8 mouse cellular contexts compared by ENCODE assay signal in genomic region chr7:126694441-126695051, GRCm38 (mm10). TPM values are rescaled to one million over a fixed set of nuclear protein-coding genes. Genes with fewer than 3 reads are reported as not detected.
DNase-seq lines count a peak whose midpoint lies in the region; ATAC-seq and TF ChIP-seq lines count a peak whose summit lies in the region.

No protein-coding gene starts in this region.

- intact Hi-C loops in left cerebral cortex, postnatal 25 days (cut with DNase I), result loop anchor here (2.0 kb wide), 1 partner anchor 112 kb away; no protein-coding TSS in a partner anchor

- peak overlapping the region; percentile 74; the same call in 1 of the 2 replicates for H3K9ac ChIP-seq in kidney, embryonic 14.5 days (ENCODE audit: low read depth, low read length)
- H3K9ac ChIP-seq in hindbrain, embryonic 12.5 days, result peak overlapping the region; percentile 84
- peak overlapping the region; percentile 72; the same call in 1 of the 2 replicates for H3K9ac ChIP-seq in midbrain, embryonic 14.5 days (replicated peaks; ENCODE audit: low read length)

- DNase-seq in kidney, adult 2 months, result no peak
- DNase-seq in ZHBTc4 (ENCODE audit: low read depth, low spot score), result peak; percentile 70
- peak; percentile 18 for DNase-seq in midbrain, embryonic 14.5 days
- DNase-seq in natural killer cell, adult 2 months (ENCODE audit: low spot score in 2 of 2), result no peak
- no peak for DNase-seq in left cerebral cortex, postnatal 25 days (ENCODE audit: low spot score in 2 of 2)
- no peak for DNase-seq in kidney, adult 18-20 months

- peaks cover 21% of the 10 kb centered on the region for H3K36me3 ChIP-seq in kidney, embryonic 14.5 days (ENCODE audit: control insufficient read depth, insufficient read depth, low read length)
- H3K36me3 ChIP-seq in kidney, adult 2 months (ENCODE audit: control insufficient read depth, insufficient read depth, low read length), result no peaks in the 10 kb centered on the region
- H3K36me3 ChIP-seq in hindbrain, embryonic 12.5 days, result peaks cover 41% of the 10 kb centered on the region
- H3K36me3 ChIP-seq in midbrain, embryonic 14.5 days (ENCODE audit: control insufficient read depth, insufficient read depth, low read length), result peaks cover 46% of the 10 kb centered on the region

- H3K4me3 ChIP-seq in kidney, embryonic 14.5 days (ENCODE audit: low read length), result peak overlapping the region; percentile 73
- H3K4me3 ChIP-seq in kidney, adult 2 months (ENCODE audit: insufficient read depth, low read depth, low read length), result no peak overlapping the region
- peak overlapping the region; percentile 79 for H3K4me3 ChIP-seq in hindbrain, embryonic 12.5 days
- peak overlapping the region; percentile 67 for H3K4me3 ChIP-seq in midbrain, embryonic 14.5 days (replicated peaks; ENCODE audit: low read depth, low read length)

- H3K27me3 ChIP-seq in kidney, embryonic 14.5 days (ENCODE audit: control insufficient read depth, insufficient read depth, low read length), result no peaks in the 10 kb centered on the region
- no peaks in the 10 kb centered on the region for H3K27me3 ChIP-seq in kidney, adult 2 months (replicated peaks; ENCODE audit: control insufficient read depth, insufficient read depth, low read length)
- H3K27me3 ChIP-seq in hindbrain, embryonic 12.5 days, result no peaks in the 10 kb centered on the region
- no peaks in the 10 kb centered on the region for H3K27me3 ChIP-seq in midbrain, embryonic 14.5 days (ENCODE audit: control insufficient read depth, insufficient read depth, low read length)

- H3K4me1 ChIP-seq in kidney, embryonic 14.5 days (ENCODE audit: control insufficient read depth, insufficient read depth, low read length), result peaks cover 17% of the 10 kb centered on the region
- peaks cover 4% of the 10 kb centered on the region; the same call in 1 of the 2 replicates for H3K4me1 ChIP-seq in kidney, adult 2 months (ENCODE audit: control insufficient read depth, insufficient read depth, low read length)
- peaks cover 24% of the 10 kb centered on the region for H3K4me1 ChIP-seq in hindbrain, embryonic 12.5 days
- peaks cover 18% of the 10 kb centered on the region for H3K4me1 ChIP-seq in midbrain, embryonic 14.5 days (ENCODE audit: control insufficient read depth, insufficient read depth, low read length)

- WGBS in kidney, embryonic 14.5 days, result 28% methylated on average over 10 of the region's 10 CpGs
- WGBS in kidney, adult 2 months, result 48% methylated on average over 10 of the region's 10 CpGs
- WGBS in hindbrain, embryonic 12.5 days, result 26% methylated on average over 10 of the region's 10 CpGs
- WGBS in midbrain, embryonic 14.5 days, result 21% methylated on average over 10 of the region's 10 CpGs

- TF ChIP-seq CTCF in kidney, adult 2 months (conservative IDR thresholded peaks at IDR 0.05; ENCODE audit: insufficient read depth, insufficient read length, low read depth, low read length), result no peak

- no peak for TF ChIP-seq POLR2A in kidney, adult 2 months (IDR thresholded peaks at IDR 0.05; ENCODE audit: low read depth, low read length)

- no peaks in the 10 kb centered on the region for H3K9me3 ChIP-seq in kidney, embryonic 14.5 days (ENCODE audit: control insufficient read depth, low read length)
- no peaks in the 10 kb centered on the region for H3K9me3 ChIP-seq in hindbrain, embryonic 12.5 days (replicated peaks)
- H3K9me3 ChIP-seq in midbrain, embryonic 14.5 days (ENCODE audit: control insufficient read depth, low read length), result no peaks in the 10 kb centered on the region

- no peak overlapping the region for H3K27ac ChIP-seq in kidney, embryonic 14.5 days (ENCODE audit: low read depth, low read length)
- H3K27ac ChIP-seq in kidney, adult 2 months (ENCODE audit: insufficient read depth, low read depth, low read length), result no peak overlapping the region
- no peak overlapping the region for H3K27ac ChIP-seq in hindbrain, embryonic 12.5 days
- no peak overlapping the region; the same call in 1 of the 2 replicates for H3K27ac ChIP-seq in midbrain, embryonic 14.5 days (replicated peaks; ENCODE audit: low read depth, low read length)

- H3K4me2 ChIP-seq in kidney, embryonic 14.5 days (replicated peaks; ENCODE audit: low read depth, low read length), result peak overlapping the region; percentile 58
- peak overlapping the region; percentile 81 for H3K4me2 ChIP-seq in hindbrain, embryonic 12.5 days (replicated peaks)
- peak overlapping the region; percentile 89 for H3K4me2 ChIP-seq in midbrain, embryonic 14.5 days (ENCODE audit: low read length)

- no peak for ATAC-seq in kidney, embryonic 14.5 days (ENCODE audit: low FRiP score, low TSS enrichment)
- no peak for ATAC-seq in hindbrain, embryonic 12.5 days (ENCODE audit: low FRiP score)
- ATAC-seq in midbrain, embryonic 14.5 days (ENCODE audit: low FRiP score, low TSS enrichment), result no peak

RNA-seq across cellular contexts. Expression of gene Bola2, which starts 0.7 kb away (rescaled TPM):
- 145 and 184 TPM in 2 replicates for polyA plus RNA-seq in kidney, embryonic 14.5 days (2014; fragmentation: Nextera tagmentation; extraction: Ambion mirVana)
- 63.9 and 67.2 TPM in 2 replicates for polyA plus RNA-seq in kidney, adult 2 months (2012; rRNA removed)
- 121 and 147 TPM in 2 replicates for polyA plus RNA-seq in hindbrain, embryonic 12.5 days (2016; fragmentation: Nextera tagmentation; extraction: Ambion mirVana)
- 128 and 164 TPM in 2 replicates for polyA plus RNA-seq in midbrain, embryonic 14.5 days (2014; fragmentation: Nextera tagmentation; extraction: Ambion mirVana)
- total RNA-seq in left cerebral cortex, postnatal 25 days (2021), result 100 to 1,000 TPM in 1 of 2 experiments, 10 to 100 TPM in 1; 92.0 to 102 TPM

RNA-seq across cellular contexts. Expression of gene Slx1b, which starts 1.0 kb away (rescaled TPM):
- polyA plus RNA-seq in kidney, embryonic 14.5 days (2014; fragmentation: Nextera tagmentation; extraction: Ambion mirVana), result 7.7 and 8.1 TPM in 2 replicates
- 13.1 and 17.2 TPM in 2 replicates for polyA plus RNA-seq in kidney, adult 2 months (2012; rRNA removed)
- polyA plus RNA-seq in hindbrain, embryonic 12.5 days (2016; fragmentation: Nextera tagmentation; extraction: Ambion mirVana), result 15.3 and 17.1 TPM in 2 replicates
- polyA plus RNA-seq in midbrain, embryonic 14.5 days (2014; fragmentation: Nextera tagmentation; extraction: Ambion mirVana), result 10.6 and 13.7 TPM in 2 replicates
- 10 to 100 TPM; 14.4 to 17.0 TPM for total RNA-seq in left cerebral cortex, postnatal 25 days (2021)

RNA-seq across cellular contexts. Expression of gene Coro1a, which starts 13.0 kb away (rescaled TPM):
- polyA plus RNA-seq in kidney, embryonic 14.5 days (2014; fragmentation: Nextera tagmentation; extraction: Ambion mirVana), result 18.3 and 19.6 TPM in 2 replicates
- 22.7 and 71.6 TPM in 2 replicates for polyA plus RNA-seq in kidney, adult 2 months (2012; rRNA removed)
- 53.6 and 56.9 TPM in 2 replicates for polyA plus RNA-seq in hindbrain, embryonic 12.5 days (2016; fragmentation: Nextera tagmentation; extraction: Ambion mirVana)
- polyA plus RNA-seq in midbrain, embryonic 14.5 days (2014; fragmentation: Nextera tagmentation; extraction: Ambion mirVana), result 95.0 and 115 TPM in 2 replicates
- total RNA-seq in left cerebral cortex, postnatal 25 days (2021), result 100 to 1,000 TPM; 163 to 167 TPM

RNA-seq across cellular contexts. Expression of gene Sult1a1, which starts 18.3 kb away (rescaled TPM):
- polyA plus RNA-seq in kidney, embryonic 14.5 days (2014; fragmentation: Nextera tagmentation; extraction: Ambion mirVana), result 5.2 and 6.3 TPM in 2 replicates
- 29.0 and 30.1 TPM in 2 replicates for polyA plus RNA-seq in kidney, adult 2 months (2012; rRNA removed)
- polyA plus RNA-seq in hindbrain, embryonic 12.5 days (2016; fragmentation: Nextera tagmentation; extraction: Ambion mirVana), result 0.65 and 1.4 TPM in 2 replicates
- polyA plus RNA-seq in midbrain, embryonic 14.5 days (2014; fragmentation: Nextera tagmentation; extraction: Ambion mirVana), result 0.38 and 2.6 TPM in 2 replicates
- total RNA-seq in left cerebral cortex, postnatal 25 days (2021), result 10 to 100 TPM; 11.7 to 19.3 TPM

RNA-seq across cellular contexts. Expression of gene Sgf29, which starts 45.4 kb away (rescaled TPM):
- 35.6 and 52.5 TPM in 2 replicates for polyA plus RNA-seq in kidney, embryonic 14.5 days (2014; fragmentation: Nextera tagmentation; extraction: Ambion mirVana)
- 28.1 and 34.7 TPM in 2 replicates for polyA plus RNA-seq in kidney, adult 2 months (2012; rRNA removed)
- polyA plus RNA-seq in hindbrain, embryonic 12.5 days (2016; fragmentation: Nextera tagmentation; extraction: Ambion mirVana), result 27.3 and 40.6 TPM in 2 replicates
- 64.6 and 71.3 TPM in 2 replicates for polyA plus RNA-seq in midbrain, embryonic 14.5 days (2014; fragmentation: Nextera tagmentation; extraction: Ambion mirVana)
- 10 to 100 TPM; 31.1 to 35.4 TPM for total RNA-seq in left cerebral cortex, postnatal 25 days (2021)

Comparison
In these comparisons a context has a peak if more than half of its experiments do, and no peak if none do; other contexts are left out.
1. DNase-seq: peak in ZHBTc4 (single experiment) and midbrain, embryonic 14.5 days (single experiment); none in kidney, adult 2 months (single experiment), natural killer cell, adult 2 months (0 of 2), left cerebral cortex, postnatal 25 days (0 of 2) and kidney, adult 18-20 months (single experiment).
2. Peak in every context shown above with its lines, with median percentiles within 50 percentile points of each other: H3K4me2 ChIP-seq and H3K9ac ChIP-seq.